Mouse (Mus musculus) megakaryocyte, embryonic 14.5 days (primary cell): ENCODE results near the gene S1pr4. TPM values are rescaled to one million over a fixed set of nuclear protein-coding genes. Genes with fewer than 3 reads are reported as not detected.

Experiments
- H3K27me3 ChIP-seq: replicated peaks from 2 replicates; pipeline ENCODE3; 2012; ENCODE audit warnings: inconsistent platforms
- H3K36me3 ChIP-seq: replicated peaks from 2 replicates; pipeline ENCODE3; 2012; ENCODE audit warnings: low read length, inconsistent platforms, mixed read lengths
- H3K4me1 ChIP-seq: 2 replicates; pipeline ENCODE4 v1.6.1; 2012; ENCODE audit warnings: inconsistent platforms
- H3K4me3 ChIP-seq: replicated peaks from 2 replicates; pipeline ENCODE3; 2012; ENCODE audit warnings: moderate library complexity, mild to moderate bottlenecking, inconsistent platforms
- H3K9me3 ChIP-seq: 2 replicates; pipeline ENCODE4 v1.6.1; 2012; ENCODE audit warnings: inconsistent platforms
- FLI1 ChIP-seq: IDR thresholded peaks from 2 replicates; pipeline ENCODE4 v1.6.1; 2012; ENCODE audit warnings: low read length, inconsistent platforms, mixed read lengths
- GATA1 ChIP-seq: IDR thresholded peaks from 3 replicates; pipeline ENCODE4 v1.6.1; 2012; ENCODE audit warnings: mixed read lengths, low read length, inconsistent platforms, borderline replicate concordance
- polyA plus RNA-seq: library from polyadenylated mRNA; stranded (reverse); fragments of >175 nt; gene quantifications from 2 replicates; pipeline ENCODE4 v1.2.3, GENCODE M21; 2012; ENCODE audit warnings: low replicate concordance; ENCODE audit not compliant: insufficient read depth

S1pr4 gene
- polyA plus RNA-seq, 1 experiment: 7.4 TPM

GRCm38 (mm10) chr10:81483983-81484382 is 15.9 kb downstream of the S1pr4 start:
- Histone ChIP-seq H3K27me3 (peaks cover 31% of the 10 kb centered on the region), H3K36me3 (peaks cover 36% of the 10 kb centered on the region), H3K4me3 (no peak overlapping the region), H3K4me1 (peaks cover 57% of the 10 kb centered on the region), H3K9me3 (no peaks in the 10 kb centered on the region)
- no peak for TF ChIP-seq GATA1
- TF ChIP-seq FLI1: no peak

- Histone ChIP-seq H3K9me3 (no peaks in the 10 kb centered on the region), H3K36me3 (peaks cover 21% of the 10 kb centered on the region), H3K4me1 (peaks cover 50% of the 10 kb centered on the region), H3K4me3 (peak within 1 kb of the TSS; percentile 92), H3K27me3 (peaks cover 45% of the 10 kb centered on the region)
- TF ChIP-seq FLI1 (no peak), GATA1 (no peak)
These were observed 17.4 kb downstream of the S1pr4 start, which contains the start of gene Celf5 for GRCm38 (mm10) chr10:81482533-81482889. Gene Celf5, minus strand, starts transcription at chr10:81482709.

- peaks cover 51% of the 10 kb centered on the region for H3K4me1 ChIP-seq
- H3K9me3 ChIP-seq: no peaks in the 10 kb centered on the region; the same call in 1 of the 2 replicates
- peak overlapping the region; percentile 92 for H3K4me3 ChIP-seq
- peaks cover 14% of the 10 kb centered on the region for H3K36me3 ChIP-seq
- peaks cover 52% of the 10 kb centered on the region for H3K27me3 ChIP-seq
- no peak for TF ChIP-seq GATA1
These were observed 18.1 kb downstream of the S1pr4 start for GRCm38 (mm10) chr10:81481605-81482532.

- TF ChIP-seq FLI1: no peak
- no peak for TF ChIP-seq GATA1
- Histone ChIP-seq H3K4me1 (peaks cover 21% of the 10 kb centered on the region), H3K27me3 (peaks cover 93% of the 10 kb centered on the region), H3K4me3 (no peak overlapping the region), H3K9me3 (peaks cover 4% of the 10 kb centered on the region; the same call in 1 of the 2 replicates), H3K36me3 (no peaks in the 10 kb centered on the region)
These were observed 25.5 kb downstream of the S1pr4 start for GRCm38 (mm10) chr10:81474461-81474860.

- Histone ChIP-seq H3K36me3 (no peaks in the 10 kb centered on the region), H3K9me3 (peaks cover 4% of the 10 kb centered on the region; the same call in 1 of the 2 replicates), H3K4me3 (no peak overlapping the region), H3K27me3 (peaks cover 96% of the 10 kb centered on the region), H3K4me1 (peaks cover 27% of the 10 kb centered on the region)
- no peak for TF ChIP-seq FLI1
- no peak for TF ChIP-seq GATA1
These were observed 26.9 kb downstream of the S1pr4 start for GRCm38 (mm10) chr10:81473003-81473451.

- no peaks in the 10 kb centered on the region for H3K36me3 ChIP-seq
- no peak for TF ChIP-seq GATA1
- no peak for TF ChIP-seq FLI1
- peaks cover 96% of the 10 kb centered on the region for H3K27me3 ChIP-seq
- H3K9me3 ChIP-seq: peaks cover 4% of the 10 kb centered on the region; the same call in 1 of the 2 replicates
- H3K4me3 ChIP-seq: no peak overlapping the region
- H3K4me1 ChIP-seq: peaks cover 27% of the 10 kb centered on the region
These were observed 27.4 kb downstream of the S1pr4 start for GRCm38 (mm10) chr10:81472403-81473002.

- no peak for TF ChIP-seq FLI1
- TF ChIP-seq GATA1: no peak
- no peaks in the 10 kb centered on the region for H3K36me3 ChIP-seq
- H3K9me3 ChIP-seq: 0 out of 2 replicates have a peak, but pooled peaks cover 4% of the 10 kb centered on the region
- no peak overlapping the region for H3K4me3 ChIP-seq
- peaks cover 97% of the 10 kb centered on the region for H3K27me3 ChIP-seq
- peaks cover 28% of the 10 kb centered on the region for H3K4me1 ChIP-seq
These were observed 29.5 kb downstream of the S1pr4 start for GRCm38 (mm10) chr10:81470454-81470853.

GRCm38 (mm10) chr10:81469253-81469652 is 30.7 kb downstream of the S1pr4 start:
- TF ChIP-seq GATA1: no peak
- no peak for TF ChIP-seq FLI1
- Histone ChIP-seq H3K36me3 (no peaks in the 10 kb centered on the region), H3K9me3 (no peaks in the 10 kb centered on the region), H3K27me3 (peaks cover 97% of the 10 kb centered on the region), H3K4me3 (peak overlapping the region; percentile 10), H3K4me1 (peaks cover 40% of the 10 kb centered on the region)

GRCm38 (mm10) chr10:81467670-81468235 is 32.2 kb downstream of the S1pr4 start:
- H3K36me3 ChIP-seq: no peaks in the 10 kb centered on the region
- no peaks in the 10 kb centered on the region for H3K9me3 ChIP-seq
- peaks cover 97% of the 10 kb centered on the region for H3K27me3 ChIP-seq
- peak overlapping the region; percentile 64 for H3K4me3 ChIP-seq
- no peak for TF ChIP-seq FLI1
- TF ChIP-seq GATA1: no peak
- H3K4me1 ChIP-seq: peaks cover 55% of the 10 kb centered on the region

GRCm38 (mm10) chr10:81466881-81467280 is 33.1 kb downstream of the S1pr4 start:
- no peaks in the 10 kb centered on the region for H3K9me3 ChIP-seq
- TF ChIP-seq GATA1: no peak
- no peak for TF ChIP-seq FLI1
- H3K36me3 ChIP-seq: no peaks in the 10 kb centered on the region
- peaks cover 63% of the 10 kb centered on the region for H3K4me1 ChIP-seq
- H3K4me3 ChIP-seq: no peak overlapping the region
- peaks cover 96% of the 10 kb centered on the region for H3K27me3 ChIP-seq
